Mouse (Mus musculus): ENCODE measurements around the gene Enkd1. TPM values are rescaled to one million over a fixed set of nuclear protein-coding genes. Genes with fewer than 3 reads are reported as not detected.

The Enkd1 gene
- polyA plus RNA-seq, 1 experiment from 2014 or later, result 31.2 TPM

DNA sequence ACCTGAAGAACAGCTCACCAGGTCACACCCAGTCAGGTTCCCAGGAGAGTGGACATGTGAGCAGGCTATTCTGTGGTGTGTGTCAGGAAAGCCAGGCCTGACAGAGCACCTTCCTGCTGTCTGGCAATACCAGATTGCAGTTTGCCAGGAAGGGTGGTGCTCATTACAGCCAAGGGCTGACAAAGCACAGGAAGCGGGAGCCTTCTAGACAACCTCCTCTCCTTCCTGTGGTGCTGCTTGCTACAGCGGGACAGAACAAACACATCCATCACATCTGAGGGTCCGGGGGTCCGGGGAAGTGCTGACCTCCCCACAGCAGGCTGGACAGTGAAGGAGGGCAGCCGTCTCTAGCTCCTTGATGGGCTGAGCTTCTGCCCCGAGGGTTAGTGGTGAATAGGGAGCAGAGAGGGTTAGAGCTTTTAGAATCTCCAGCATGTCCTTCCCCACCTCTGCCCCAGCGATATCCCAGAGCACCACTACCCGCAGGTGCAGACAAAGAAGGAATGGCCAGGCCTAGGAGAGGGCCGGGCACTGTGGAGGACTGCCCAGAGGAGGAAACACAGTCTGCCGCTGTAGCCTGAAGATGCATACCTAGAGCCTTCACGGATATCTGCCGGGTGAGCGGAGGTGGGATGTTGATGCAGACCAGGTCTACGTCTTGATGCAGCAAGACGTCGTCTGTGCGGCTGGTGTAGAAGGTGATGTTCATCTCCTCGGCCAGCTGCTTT lies 19.6 kb upstream of the Enkd1 start:
- no peaks in the 10 kb centered on the region for H3K9me3 ChIP-seq (replicated peaks; ENCODE audit: control insufficient read depth, low read length)
- H3K27ac ChIP-seq (replicated peaks; ENCODE audit: low read depth, low read length), result no peak overlapping the region
- no peak overlapping the region for H3K4me3 ChIP-seq (ENCODE audit: low read depth, low read length)
- ATAC-seq (replicated peaks; ENCODE audit: insufficient number of reproducible peaks, low FRiP score, low TSS enrichment, low read depth) (no peak), DNase-seq (ENCODE audit: low spot score) (no peak)
- H3K9ac ChIP-seq (replicated peaks; ENCODE audit: low read length), result no peak overlapping the region; the same call in 1 of the 2 replicates
- no peaks in the 10 kb centered on the region for H3K27me3 ChIP-seq (ENCODE audit: control insufficient read depth, insufficient read depth, low read length)
- H3K36me3 ChIP-seq (replicated peaks; ENCODE audit: control insufficient read depth, insufficient read depth, low read depth, low read length), result peaks cover 5% of the 10 kb centered on the region; the same call in 1 of the 2 replicates
- no peaks in the 10 kb centered on the region for H3K4me1 ChIP-seq (ENCODE audit: control insufficient read depth, insufficient read depth, low read length)
- WGBS, result 87% methylated on average over 18 of the region's 18 CpGs
- H3K4me2 ChIP-seq (ENCODE audit: low read depth, low read length), result no peak overlapping the region

DNA sequence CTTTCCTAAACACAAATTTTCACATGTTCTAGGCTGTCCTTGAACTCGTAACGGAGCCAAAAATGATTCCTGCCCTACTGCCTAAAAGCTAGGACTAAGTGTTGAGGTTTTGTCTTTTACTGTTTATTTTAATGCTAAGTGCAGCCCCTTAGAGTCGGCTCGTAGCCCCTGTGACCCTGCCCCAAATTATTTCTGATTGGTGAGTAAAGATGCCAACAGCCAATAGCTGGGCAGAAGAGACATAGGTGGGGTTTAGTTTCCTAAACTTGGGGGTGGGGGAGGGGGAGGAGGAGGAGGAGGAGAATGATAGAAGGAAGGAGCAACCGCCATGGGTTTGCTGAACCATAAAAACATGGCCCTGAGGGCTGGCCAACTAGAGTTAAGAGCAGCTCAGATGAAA lies 17.7 kb upstream of the Enkd1 start:
- no peak for DNase-seq (ENCODE audit: low spot score)
- Histone ChIP-seq H3K9ac (replicated peaks; ENCODE audit: low read length) (no peak overlapping the region), H3K27ac (replicated peaks; ENCODE audit: low read depth, low read length) (no peak overlapping the region), H3K4me1 (ENCODE audit: control insufficient read depth, insufficient read depth, low read length) (no peaks in the 10 kb centered on the region), H3K4me2 (ENCODE audit: low read depth, low read length) (no peak overlapping the region), H3K27me3 (ENCODE audit: control insufficient read depth, insufficient read depth, low read length) (no peaks in the 10 kb centered on the region), H3K4me3 (ENCODE audit: low read depth, low read length) (no peak overlapping the region), H3K36me3 (replicated peaks; ENCODE audit: control insufficient read depth, insufficient read depth, low read depth, low read length) (peaks cover 5% of the 10 kb centered on the region; the same call in 1 of the 2 replicates), H3K9me3 (replicated peaks; ENCODE audit: control insufficient read depth, low read length) (no peaks in the 10 kb centered on the region)
- 78% methylated on average over 5 of the region's 5 CpGs for WGBS
- ATAC-seq (replicated peaks; ENCODE audit: insufficient number of reproducible peaks, low FRiP score, low TSS enrichment, low read depth), result no peak

DNA sequence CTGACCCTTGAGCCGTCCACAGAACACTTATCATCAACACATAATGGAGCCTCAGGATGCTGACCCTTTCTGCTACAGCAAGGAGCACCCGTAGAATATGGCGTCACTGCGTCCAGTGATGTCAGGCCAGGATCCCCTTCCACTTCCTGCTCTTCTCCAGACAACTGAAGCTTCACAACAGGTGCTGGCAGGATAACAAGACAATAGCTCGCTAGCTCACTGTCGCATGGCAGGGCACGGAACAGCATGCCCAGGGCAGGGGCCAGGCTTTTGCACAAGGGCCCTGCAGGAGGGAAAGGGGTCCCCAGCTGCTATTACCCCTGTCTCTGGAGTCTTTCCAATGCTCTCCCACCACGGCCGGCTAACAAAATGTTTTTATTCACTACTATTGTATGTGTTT lies 14.9 kb upstream of the Enkd1 start:
- Histone ChIP-seq H3K9ac (replicated peaks; ENCODE audit: low read length) (no peak overlapping the region), H3K4me2 (ENCODE audit: low read depth, low read length) (no peak overlapping the region), H3K27me3 (ENCODE audit: control insufficient read depth, insufficient read depth, low read length) (no peaks in the 10 kb centered on the region), H3K9me3 (replicated peaks; ENCODE audit: control insufficient read depth, low read length) (no peaks in the 10 kb centered on the region), H3K27ac (replicated peaks; ENCODE audit: low read depth, low read length) (no peak overlapping the region), H3K4me3 (ENCODE audit: low read depth, low read length) (no peak overlapping the region), H3K36me3 (replicated peaks; ENCODE audit: control insufficient read depth, insufficient read depth, low read depth, low read length) (peaks cover 5% of the 10 kb centered on the region; the same call in 1 of the 2 replicates), H3K4me1 (ENCODE audit: control insufficient read depth, insufficient read depth, low read length) (no peaks in the 10 kb centered on the region)
- WGBS, result 91% methylated on average over 9 of the region's 9 CpGs
- no peak for ATAC-seq (replicated peaks; ENCODE audit: insufficient number of reproducible peaks, low FRiP score, low TSS enrichment, low read depth)
- no peak for DNase-seq (ENCODE audit: low spot score)

DNA sequence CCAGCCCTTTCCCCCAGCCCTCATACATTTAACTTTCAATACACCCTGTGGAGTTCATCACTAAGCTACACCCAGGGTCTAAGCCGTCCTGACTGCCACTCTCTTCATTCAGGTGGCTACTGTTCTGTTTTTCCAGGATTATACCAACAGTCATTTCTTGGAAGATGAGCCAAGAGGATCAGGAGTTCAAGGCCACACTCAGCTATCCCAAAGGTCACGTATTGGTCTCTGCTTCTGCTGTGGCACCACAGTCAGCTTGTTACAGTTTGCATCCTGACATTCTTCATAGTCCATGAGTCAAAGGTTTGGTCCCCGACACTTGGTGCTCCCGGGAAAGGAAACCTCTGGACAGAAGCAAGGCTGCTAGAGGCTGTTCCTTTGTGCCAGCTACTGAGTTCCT lies 11.6 kb upstream of the Enkd1 start:
- DNase-seq (ENCODE audit: low spot score), result no peak
- ATAC-seq (replicated peaks; ENCODE audit: insufficient number of reproducible peaks, low FRiP score, low TSS enrichment, low read depth), result no peak
- Histone ChIP-seq H3K9ac (replicated peaks; ENCODE audit: low read length) (no peak overlapping the region), H3K4me2 (ENCODE audit: low read depth, low read length) (no peak overlapping the region), H3K4me1 (ENCODE audit: control insufficient read depth, insufficient read depth, low read length) (no peaks in the 10 kb centered on the region), H3K9me3 (replicated peaks; ENCODE audit: control insufficient read depth, low read length) (no peaks in the 10 kb centered on the region), H3K36me3 (replicated peaks; ENCODE audit: control insufficient read depth, insufficient read depth, low read depth, low read length) (no peaks in the 10 kb centered on the region), H3K4me3 (ENCODE audit: low read depth, low read length) (no peak overlapping the region), H3K27ac (replicated peaks; ENCODE audit: low read depth, low read length) (no peak overlapping the region), H3K27me3 (ENCODE audit: control insufficient read depth, insufficient read depth, low read length) (no peaks in the 10 kb centered on the region)
- 81% methylated on average over 4 of the region's 4 CpGs for WGBS

DNA sequence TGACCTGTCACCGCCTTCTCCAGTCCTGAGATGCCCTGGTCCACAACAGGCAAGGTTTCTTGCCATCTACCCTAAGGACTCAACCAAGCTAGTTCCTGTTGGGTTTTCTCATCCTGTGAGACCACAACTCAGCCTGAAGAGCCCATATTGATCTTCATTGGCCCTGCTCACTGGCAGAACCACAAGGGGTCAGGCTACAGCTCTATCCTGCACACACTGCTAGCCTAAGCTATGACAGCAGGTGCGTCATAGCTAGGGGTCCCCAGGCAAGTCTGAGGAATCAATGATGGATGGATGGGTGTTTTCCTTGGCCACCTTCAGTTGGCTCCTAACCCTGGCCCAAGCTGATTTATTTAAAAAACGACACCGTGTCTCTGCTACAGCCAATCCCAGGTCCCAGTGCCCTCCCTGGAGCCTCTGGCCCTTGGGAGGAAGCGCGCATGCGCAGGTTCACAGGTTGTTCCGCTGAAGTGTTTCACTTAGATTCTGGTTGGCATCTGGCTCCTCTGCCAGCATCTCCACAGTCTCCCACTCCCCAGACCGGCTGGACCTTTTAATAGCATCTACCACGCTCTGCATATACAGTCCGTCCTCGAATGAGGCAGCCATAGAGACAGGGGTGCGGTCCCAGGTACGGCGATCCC lies 8.4 kb upstream of the Enkd1 start:
- no peaks in the 10 kb centered on the region for H3K4me1 ChIP-seq (ENCODE audit: control insufficient read depth, insufficient read depth, low read length)
- WGBS, result 93% methylated on average over 15 of the region's 15 CpGs

DNA sequence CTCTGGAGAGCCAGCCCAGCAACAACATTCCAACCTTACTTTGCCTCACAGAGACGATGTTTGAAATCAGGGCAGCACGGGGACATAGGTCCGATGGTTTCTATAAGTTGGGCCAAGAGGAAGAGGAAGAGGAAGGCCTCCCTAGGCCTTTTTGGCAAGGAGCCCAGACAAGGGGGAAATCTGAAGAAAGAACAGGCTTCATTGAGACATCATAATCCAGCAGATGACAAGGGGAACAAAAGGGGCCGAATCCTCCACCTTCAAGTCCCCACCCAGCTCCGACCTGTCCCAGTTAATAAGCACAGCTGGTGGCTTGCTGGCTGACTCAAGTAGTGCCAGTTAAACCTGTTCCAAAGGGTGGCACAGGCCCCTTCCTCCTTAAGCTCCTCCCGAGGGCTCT lies 7.0 kb upstream of the Enkd1 start:
- Histone ChIP-seq H3K4me3 (ENCODE audit: low read depth, low read length) (no peak overlapping the region), H3K27ac (replicated peaks; ENCODE audit: low read depth, low read length) (no peak overlapping the region), H3K9ac (replicated peaks; ENCODE audit: low read length) (no peak overlapping the region), H3K4me2 (ENCODE audit: low read depth, low read length) (no peak overlapping the region), H3K4me1 (ENCODE audit: control insufficient read depth, insufficient read depth, low read length) (no peaks in the 10 kb centered on the region), H3K9me3 (replicated peaks; ENCODE audit: control insufficient read depth, low read length) (no peaks in the 10 kb centered on the region), H3K36me3 (replicated peaks; ENCODE audit: control insufficient read depth, insufficient read depth, low read depth, low read length) (no peaks in the 10 kb centered on the region), H3K27me3 (ENCODE audit: control insufficient read depth, insufficient read depth, low read length) (no peaks in the 10 kb centered on the region)
- DNase-seq (ENCODE audit: low spot score), result no peak
- WGBS, result 89% methylated on average over 6 of the region's 6 CpGs
- no peak for ATAC-seq (replicated peaks; ENCODE audit: insufficient number of reproducible peaks, low FRiP score, low TSS enrichment, low read depth)

More for the DNA sequence above, 8.4 kb upstream of the Enkd1 start:
- Histone ChIP-seq H3K36me3 (replicated peaks; ENCODE audit: control insufficient read depth, insufficient read depth, low read depth, low read length) (no peaks in the 10 kb centered on the region), H3K9me3 (replicated peaks; ENCODE audit: control insufficient read depth, low read length) (no peaks in the 10 kb centered on the region), H3K27me3 (ENCODE audit: control insufficient read depth, insufficient read depth, low read length) (no peaks in the 10 kb centered on the region), H3K9ac (replicated peaks; ENCODE audit: low read length) (no peak overlapping the region), H3K4me3 (ENCODE audit: low read depth, low read length) (no peak overlapping the region), H3K27ac (replicated peaks; ENCODE audit: low read depth, low read length) (no peak overlapping the region), H3K4me2 (ENCODE audit: low read depth, low read length) (no peak overlapping the region)
- DNase-seq (ENCODE audit: low spot score), result no peak
- ATAC-seq (replicated peaks; ENCODE audit: insufficient number of reproducible peaks, low FRiP score, low TSS enrichment, low read depth), result no peak

DNA sequence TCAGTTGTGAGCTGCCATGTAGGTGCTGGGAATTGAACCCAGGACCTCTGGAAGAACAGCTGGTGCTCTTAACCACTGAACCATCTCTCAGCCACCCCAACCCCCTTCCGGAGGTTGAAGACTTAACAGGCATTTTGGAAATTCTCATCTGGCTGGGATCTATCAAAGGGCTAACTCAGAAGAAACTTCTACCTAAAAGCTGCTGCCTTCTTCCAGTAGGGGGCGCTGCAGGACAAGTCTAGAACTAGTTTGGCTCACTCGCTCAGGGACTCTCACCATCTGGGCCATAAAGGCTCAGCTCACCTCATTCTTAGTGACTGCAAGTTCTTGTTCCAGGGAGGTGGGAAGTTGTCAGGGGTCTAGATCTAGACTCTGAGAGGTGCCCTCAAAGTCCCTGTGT lies 6.1 kb upstream of the Enkd1 start:
- no peak overlapping the region for H3K9ac ChIP-seq (replicated peaks; ENCODE audit: low read length)
- no peak overlapping the region for H3K4me3 ChIP-seq (ENCODE audit: low read depth, low read length)
- H3K27me3 ChIP-seq (ENCODE audit: control insufficient read depth, insufficient read depth, low read length), result no peaks in the 10 kb centered on the region
- ATAC-seq (replicated peaks; ENCODE audit: insufficient number of reproducible peaks, low FRiP score, low TSS enrichment, low read depth), result no peak
- DNase-seq (ENCODE audit: low spot score), result peak; percentile 94
- H3K4me2 ChIP-seq (ENCODE audit: low read depth, low read length), result no peak overlapping the region
- no peaks in the 10 kb centered on the region for H3K4me1 ChIP-seq (ENCODE audit: control insufficient read depth, insufficient read depth, low read length)
- H3K9me3 ChIP-seq (replicated peaks; ENCODE audit: control insufficient read depth, low read length), result no peaks in the 10 kb centered on the region
- WGBS, result 8% methylated on average over 3 of the region's 3 CpGs
- no peak overlapping the region for H3K27ac ChIP-seq (replicated peaks; ENCODE audit: low read depth, low read length)
- H3K36me3 ChIP-seq (replicated peaks; ENCODE audit: control insufficient read depth, insufficient read depth, low read depth, low read length), result no peaks in the 10 kb centered on the region

DNA sequence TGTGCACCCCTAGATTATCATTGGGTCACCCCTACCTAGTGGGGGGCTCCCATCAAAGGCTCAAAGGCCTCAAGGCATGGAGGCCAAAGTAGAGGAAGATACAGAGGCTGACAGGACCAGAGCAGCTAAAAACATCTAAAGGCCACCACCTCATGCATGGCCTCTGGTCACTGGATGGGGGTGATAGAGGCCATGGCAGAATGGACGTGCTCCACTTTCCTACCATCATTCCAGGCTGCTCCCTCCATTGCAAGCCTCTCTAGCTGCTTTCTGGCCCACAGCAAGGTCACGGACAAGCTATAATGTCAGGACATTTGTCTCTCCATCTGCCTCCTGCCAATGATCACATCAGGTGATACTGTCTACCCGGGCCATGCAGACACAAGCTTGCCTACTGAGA lies 4.3 kb upstream of the Enkd1 start:
- H3K4me1 ChIP-seq (ENCODE audit: control insufficient read depth, insufficient read depth, low read length), result no peaks in the 10 kb centered on the region
- WGBS, result 88% methylated on average over 3 of the region's 3 CpGs
- H3K4me2 ChIP-seq (ENCODE audit: low read depth, low read length), result no peak overlapping the region
- no peak overlapping the region for H3K27ac ChIP-seq (replicated peaks; ENCODE audit: low read depth, low read length)
- DNase-seq (ENCODE audit: low spot score), result no peak
- no peaks in the 10 kb centered on the region for H3K36me3 ChIP-seq (replicated peaks; ENCODE audit: control insufficient read depth, insufficient read depth, low read depth, low read length)
- no peaks in the 10 kb centered on the region for H3K27me3 ChIP-seq (ENCODE audit: control insufficient read depth, insufficient read depth, low read length)
- no peak overlapping the region for H3K4me3 ChIP-seq (ENCODE audit: low read depth, low read length)
- ATAC-seq (replicated peaks; ENCODE audit: insufficient number of reproducible peaks, low FRiP score, low TSS enrichment, low read depth), result no peak
- no peaks in the 10 kb centered on the region for H3K9me3 ChIP-seq (replicated peaks; ENCODE audit: control insufficient read depth, low read length)
- H3K9ac ChIP-seq (replicated peaks; ENCODE audit: low read length), result no peak overlapping the region
